Mouse (Mus musculus): ENCODE data around the gene Anapc15-ps.

The Anapc15-ps gene

DNA sequence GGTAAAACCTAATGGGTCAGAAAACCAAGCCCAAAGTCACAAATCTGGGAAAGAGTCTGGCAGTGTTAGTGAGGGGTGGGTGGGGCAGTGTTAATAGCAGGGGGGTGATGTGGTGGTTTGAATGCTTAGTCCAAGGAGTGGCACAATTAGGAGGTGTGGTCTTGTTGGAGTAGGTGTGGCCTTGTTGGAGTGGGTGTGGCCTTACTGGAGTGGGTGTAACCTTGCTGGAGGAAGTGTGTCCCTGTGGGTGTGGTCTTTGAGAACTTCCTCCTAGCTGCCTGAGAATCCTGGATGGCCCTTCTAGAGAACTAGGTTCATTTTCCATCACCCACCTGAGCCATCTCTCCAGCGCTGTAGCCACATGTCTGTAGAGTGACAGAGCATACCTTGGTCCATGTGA is 16.6 kb upstream of the Anapc15-ps start:
- DNase-seq = no peak

DNA sequence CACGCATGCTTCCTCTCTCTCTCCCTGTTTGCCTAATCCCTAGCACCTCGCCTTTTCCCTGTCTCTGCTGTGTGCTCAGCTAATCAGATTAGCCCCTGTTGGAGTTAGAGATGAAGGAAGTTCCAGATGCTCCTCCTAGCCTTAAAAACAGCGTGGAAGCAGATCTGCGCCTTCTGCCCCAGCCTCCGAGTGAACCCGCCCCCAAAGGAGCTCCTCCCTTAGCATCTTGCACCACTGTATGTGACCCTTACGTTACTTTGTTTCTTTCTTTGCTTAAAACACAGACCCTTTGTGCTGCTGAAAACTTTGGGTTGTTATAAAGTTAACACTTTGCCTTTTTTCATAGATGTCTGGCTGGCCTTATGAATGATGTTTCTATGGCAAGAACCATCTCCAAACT is 15.8 kb upstream of the Anapc15-ps start:
- DNase-seq = no peak

DNA sequence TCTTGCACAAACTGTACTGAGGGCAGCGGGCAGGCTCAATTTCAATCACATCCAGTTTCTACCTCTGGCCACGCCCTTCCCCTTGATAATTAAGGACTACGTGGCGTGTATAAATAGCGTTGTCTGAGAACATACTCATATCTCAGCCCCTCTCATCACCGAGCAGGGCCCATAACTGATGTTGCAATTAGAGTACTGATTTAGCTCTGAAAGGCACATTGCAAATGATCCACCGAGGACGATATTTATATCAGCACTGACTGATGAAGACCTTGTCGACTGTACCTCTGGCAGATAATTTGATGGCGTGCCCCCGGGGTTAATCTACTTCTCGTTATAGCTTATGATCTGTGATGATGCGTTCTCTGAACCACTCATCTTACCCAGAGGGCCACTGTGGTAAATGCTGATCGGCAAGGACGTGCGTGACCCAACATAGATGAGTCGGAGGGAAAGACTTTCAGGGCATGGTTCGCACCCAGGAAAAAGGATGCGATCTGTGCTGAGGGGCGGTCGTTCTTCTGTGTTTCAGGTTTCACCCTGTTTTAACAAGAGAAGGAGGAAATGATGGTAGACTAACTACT is 14.4 kb upstream of the Anapc15-ps start:
- no peak for DNase-seq

DNA sequence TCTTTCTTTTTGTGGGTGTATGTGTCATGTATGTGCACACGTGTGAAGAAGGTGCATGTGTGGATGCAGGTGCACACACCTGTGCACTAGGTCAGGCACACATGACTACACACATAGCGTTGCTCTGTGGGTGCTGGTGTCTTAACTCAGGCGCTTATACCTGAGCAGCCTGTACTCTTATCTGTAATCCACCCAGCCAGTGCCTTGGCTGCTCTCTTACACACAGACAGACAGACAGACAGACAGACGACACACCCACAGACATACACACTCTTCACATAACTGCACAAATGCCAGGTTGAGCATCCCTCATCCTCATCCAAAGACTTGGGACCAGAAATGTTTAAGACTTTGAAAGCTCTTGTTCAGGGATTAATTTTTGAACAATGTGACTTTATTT is 12.8 kb upstream of the Anapc15-ps start:
- DNase-seq = no peak

DNA sequence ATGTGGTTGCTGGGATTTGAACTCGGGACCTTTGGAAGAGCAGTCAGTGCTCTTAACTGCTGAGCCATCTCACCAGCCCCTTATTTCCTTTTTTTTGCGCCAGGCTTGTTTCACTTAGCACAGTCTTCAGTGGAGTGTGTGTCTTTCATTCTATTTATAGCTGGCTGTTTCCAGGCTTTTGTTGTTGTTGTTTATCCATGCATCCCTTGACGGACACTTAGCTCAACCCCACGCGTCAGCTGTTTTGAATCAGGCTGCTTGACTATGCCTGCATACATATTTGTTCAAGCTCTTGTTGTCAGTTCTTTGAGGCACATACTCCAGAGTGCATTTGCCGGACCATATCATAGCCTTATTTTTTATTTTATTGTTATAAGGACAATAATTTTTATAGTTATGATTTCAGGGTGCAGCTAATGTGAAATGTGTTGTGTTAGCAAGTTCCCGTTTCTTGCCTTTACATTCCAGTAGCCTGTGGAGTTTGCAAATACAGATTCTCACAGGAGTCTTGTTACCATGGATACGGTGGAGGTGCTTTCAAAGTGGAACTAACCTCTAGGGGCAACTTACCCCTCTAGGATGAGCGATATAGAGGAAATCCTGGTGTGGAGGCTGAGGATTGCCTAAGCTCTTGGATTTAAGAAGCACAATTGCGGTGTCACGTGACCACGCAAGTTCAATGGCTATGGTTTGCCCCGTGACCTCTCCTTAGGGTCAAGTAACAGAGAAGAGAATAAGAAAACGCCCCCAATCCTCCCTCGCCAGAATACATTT is 11.7 kb upstream of the Anapc15-ps start:
- DNase-seq = no peak

DNA sequence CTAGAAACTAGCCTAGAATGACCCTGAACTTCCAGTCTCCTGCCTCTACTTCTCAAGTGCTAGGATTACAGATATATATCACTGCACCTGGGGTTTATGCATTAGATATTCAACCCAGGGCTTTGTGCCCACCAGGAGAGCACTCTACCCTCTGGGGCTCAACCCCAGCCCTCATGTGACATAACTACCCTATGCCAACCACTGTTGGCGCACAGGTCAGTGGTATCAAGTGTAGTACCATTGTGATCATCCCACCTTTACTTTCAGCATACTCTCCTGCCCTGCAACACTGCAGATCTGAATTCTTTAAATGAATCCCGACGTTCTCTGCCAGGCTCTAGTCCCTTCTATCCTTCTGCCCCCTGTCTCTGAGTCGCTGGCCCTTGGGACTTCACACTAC is 11.0 kb upstream of the Anapc15-ps start:
- no peak for DNase-seq

DNA sequence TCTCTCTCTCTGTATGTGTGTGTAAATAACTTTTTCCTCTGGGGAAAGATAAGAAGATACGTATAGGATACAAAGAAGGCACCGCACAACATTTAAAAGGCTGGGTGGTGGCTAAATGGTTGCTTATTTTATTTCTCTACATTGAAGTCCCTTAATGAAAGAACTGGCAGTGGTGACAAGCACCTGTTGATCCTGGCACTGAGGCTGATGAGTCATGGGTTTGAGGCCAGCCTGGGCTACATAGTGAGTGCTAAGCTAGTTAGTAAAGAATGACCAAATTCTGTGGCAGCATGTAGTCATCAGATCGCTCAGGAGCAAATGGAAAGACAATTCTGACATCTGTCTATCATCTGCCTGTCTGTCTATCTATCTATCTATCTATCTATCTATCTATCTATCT is 10.5 kb upstream of the Anapc15-ps start:
- no peak for DNase-seq

DNA sequence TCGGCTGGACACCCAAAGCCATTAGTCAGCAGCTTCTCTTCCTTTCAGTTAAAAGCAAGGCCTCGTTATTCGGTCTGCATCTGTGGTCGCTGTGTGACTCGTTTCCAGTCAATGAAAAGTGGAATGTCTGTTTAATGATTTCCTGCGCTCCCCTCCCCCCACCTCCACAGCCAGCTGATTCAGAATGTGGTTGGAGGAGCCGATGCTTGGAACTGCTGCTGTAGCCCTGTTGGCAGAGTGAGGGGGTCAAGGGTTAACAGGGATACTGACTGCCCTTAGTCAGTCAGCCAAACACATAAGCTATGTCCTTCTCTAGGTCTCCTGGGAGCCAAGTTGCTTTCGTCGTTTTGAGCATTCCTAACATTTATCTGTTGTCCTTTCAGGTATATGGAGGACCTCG is 9.7 kb upstream of the Anapc15-ps start:
- DNase-seq = no peak

DNA sequence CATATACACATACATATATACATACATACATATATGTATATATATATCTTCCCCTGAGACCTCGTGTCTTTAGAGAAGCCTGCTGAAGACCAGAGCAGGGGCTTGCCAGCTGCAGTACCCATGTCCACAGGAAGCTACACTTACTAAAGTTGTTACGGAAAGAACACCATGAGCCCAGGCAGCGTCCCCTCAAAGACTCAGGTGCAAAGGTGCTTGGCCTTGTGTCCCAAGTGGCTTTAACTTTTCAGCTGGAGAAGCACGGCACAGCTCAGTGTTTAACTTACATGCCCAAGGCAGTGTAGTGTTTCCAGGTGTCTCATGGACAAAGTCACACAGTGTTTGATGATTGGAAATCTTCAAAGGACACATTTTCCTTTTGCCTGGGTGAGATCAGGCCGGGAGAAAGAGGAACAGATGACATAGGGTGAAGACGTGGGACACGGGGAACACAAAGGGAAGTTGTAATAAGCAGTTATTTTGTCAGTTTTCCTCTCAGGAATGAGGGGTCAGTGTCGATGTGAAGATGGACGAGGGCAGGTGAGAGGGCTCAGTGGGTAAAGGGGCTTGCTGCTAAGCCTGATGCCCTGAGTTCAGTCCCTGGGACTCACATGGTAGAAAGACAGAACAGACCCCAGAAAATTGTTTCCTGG is 9.0 kb upstream of the Anapc15-ps start:
- no peak for DNase-seq

DNA sequence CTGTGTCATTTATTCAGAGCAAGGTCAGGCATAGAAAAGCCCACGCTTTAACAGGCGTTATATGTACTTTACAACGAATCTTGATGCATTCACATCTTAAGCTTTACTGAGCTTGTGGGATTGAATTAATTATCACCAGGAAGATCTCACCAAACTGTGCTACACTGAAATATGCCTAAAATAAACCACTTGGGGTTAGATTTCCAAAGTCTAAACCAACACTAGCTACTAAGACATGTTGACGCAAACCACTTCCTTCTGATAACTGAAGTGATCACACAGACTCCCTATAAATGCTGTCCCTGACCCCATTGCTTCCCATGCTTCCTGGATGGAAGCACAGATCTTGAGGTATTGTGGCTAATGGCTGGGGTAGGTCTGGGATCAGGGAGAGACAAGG is 8.2 kb upstream of the Anapc15-ps start:
- no peak for DNase-seq

DNA sequence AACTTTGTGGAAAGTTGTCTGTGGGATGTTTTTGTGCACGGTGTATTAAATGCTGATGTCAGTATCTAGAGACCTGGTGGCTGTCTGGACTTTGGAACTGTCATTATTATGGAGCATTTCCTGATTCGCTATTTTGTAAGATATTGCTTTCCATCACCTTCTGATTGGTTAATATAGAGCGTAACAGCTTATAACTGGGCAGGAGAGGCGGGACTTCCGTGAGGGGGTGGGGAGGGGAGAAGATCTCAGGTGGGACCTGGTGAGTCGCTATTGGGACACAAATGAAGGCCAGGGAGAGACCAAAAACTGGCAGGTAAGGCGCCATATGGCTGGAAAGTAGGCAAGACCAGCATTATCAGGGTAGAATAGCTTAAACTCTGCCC is 7.8 kb upstream of the Anapc15-ps start:
- DNase-seq = peak in 1 of 2 experiments; percentile 17

DNA sequence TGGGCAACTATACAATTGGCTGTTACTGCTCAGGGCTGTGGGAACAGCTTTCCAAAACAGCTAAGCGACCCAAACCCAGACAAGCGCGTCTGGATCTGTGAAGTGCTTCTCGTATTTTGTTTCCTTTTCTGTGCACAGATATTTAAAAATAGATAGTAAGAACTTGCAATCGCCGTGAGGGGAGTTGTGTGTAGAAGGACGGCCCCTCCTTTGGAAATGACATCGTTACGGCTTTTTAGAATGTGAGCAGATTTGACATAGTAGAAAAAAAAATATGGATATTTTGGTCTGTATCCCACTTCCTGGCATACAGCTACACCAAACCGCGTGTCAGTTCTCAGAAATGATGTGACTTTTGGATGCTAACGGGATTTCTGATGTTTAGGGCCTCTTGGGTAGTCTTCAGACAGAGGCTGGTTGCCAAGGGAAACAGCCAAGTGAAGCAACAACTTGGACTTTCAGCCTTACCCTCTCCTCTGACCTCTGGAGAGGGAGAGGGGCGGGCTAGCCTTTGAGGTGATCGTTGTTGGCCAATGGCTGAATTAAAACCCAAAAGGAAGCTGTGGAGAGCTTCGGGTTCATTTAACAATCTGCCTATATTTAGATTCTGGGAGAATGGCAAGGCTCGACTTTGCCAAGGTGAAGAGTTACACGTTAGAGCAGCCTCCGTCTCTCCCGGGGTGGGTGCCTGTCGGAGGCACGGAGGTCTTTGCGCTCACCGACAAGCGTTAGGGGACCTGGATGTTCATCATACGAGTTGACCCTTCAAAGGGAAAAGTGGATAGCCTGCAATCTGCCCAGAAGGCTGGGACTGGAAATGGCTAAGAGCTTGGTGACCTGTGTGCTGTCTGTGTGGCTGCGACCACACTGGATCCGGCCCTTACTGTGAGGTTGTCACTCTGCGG is 7.2 kb upstream of the Anapc15-ps start:
- DNase-seq = peak; percentile 27 to 32

DNA sequence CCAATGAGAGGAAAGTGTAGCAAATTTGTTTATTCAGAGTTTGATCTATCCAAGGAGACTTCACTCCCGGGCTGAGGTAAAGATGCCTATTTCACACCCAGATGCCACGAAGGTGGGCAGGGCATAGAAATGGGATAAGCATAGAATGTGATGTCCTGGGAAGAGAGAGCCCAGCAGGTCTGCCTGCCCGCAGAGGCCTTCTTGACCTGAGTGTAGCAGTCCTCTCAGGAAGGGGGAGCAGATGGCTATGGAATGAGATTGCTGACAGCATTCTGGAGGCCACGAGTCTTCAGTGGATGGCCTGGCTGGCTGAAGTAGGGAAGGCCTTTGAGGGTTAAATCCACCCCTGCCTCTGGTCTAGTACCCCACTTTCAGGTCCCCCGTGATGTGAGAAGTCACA is 5.9 kb upstream of the Anapc15-ps start:
- peak in 1 of 2 experiments; percentile 12 for DNase-seq

DNA sequence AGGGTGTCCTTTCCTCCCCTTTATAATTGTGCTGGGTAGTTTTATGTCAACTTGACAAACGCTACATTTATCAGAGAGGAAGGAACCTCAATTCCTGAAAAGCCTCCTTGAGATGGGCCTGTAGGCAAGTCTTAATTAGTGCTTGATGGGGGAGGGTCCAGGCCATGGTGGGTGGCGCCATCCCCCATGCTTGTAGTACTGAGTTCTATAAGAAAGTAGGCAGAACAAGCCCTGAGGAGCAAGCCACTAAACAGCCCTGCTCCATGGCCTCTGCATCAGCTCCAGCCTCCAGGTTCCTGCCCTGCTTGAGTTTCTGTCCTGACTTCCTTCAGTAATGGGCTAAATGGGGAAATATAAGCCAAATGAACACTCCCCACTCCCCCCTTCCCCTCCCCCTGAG is 5.4 kb upstream of the Anapc15-ps start:
- peak in 1 of 2 experiments; percentile 10 for DNase-seq

DNA sequence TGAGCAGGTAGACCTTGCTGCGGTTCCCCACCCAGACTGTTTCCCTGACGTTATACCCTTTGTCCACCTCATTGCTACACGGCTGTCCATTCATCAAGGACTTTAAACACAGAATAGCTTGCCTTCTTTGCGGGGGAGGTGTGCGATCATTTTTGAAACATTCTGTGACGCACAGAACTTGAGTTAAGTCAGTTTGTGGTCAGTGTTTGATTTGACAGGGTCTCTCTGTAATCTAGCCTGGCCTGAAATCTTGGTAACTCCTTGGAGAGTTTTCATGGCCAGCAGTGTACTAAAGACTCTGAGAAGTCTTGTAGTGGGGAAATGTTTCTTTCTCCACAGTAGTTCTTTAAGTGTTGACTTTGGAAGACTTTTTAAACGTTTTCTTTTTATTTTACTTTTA is 5.0 kb upstream of the Anapc15-ps start:
- peak in 1 of 2 experiments; percentile 9 for DNase-seq

DNA sequence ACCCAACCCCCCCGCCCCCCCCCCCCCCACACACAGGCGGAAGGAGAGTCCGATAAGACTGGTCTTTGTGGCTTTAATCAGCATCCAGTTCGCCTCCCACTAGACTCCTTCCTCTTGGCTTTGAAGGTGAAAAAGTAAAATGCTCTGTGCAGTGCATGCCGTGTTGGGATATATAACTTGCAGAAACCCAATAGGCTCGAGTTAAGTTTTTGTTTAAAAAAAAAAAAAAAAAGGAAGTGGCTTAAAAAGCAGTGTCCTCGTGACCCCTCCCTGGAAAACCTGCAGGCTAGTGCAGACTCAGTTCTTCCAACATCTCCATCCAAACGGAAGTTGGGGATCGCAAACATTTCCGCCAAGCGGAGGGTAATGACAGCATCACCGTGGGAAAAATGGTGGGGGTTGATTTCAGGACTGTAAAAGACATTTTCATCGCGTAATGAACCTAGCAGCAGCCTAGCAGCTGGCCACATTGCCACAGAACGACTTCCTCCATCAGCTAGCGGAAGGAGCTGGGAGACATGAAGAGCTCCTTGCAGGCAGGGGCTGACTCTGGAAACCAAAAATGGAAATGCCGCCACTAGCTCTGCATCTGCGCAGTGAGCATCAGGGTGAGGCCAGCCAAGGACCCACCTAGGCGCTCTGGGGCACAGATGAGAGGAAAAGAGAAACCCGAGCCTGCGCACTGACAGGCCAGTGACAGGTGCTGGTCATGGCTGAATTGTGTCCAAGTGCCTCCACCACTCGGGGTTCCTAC is 4.3 kb upstream of the Anapc15-ps start:
- peak; percentile 69 to 71 for DNase-seq

DNA sequence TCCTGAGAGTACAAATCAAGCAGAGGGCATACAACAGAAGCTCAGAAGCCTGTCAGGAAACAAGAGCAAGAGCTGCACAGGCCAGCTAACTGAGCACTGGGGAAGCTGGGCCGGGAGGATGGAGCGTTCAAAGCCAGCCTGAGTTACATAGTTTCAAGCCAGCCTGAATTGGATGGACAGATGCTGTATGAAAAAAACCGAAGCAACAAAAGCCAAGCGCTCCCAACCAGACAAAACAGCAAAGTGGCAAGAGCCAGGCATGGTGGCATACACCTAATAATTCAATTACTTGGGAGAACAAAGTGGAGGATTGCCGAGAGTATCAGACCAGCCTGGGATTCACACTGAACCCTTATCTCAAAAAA is 3.7 kb upstream of the Anapc15-ps start:
- peak in 1 of 2 experiments; percentile 6 for DNase-seq

DNA sequence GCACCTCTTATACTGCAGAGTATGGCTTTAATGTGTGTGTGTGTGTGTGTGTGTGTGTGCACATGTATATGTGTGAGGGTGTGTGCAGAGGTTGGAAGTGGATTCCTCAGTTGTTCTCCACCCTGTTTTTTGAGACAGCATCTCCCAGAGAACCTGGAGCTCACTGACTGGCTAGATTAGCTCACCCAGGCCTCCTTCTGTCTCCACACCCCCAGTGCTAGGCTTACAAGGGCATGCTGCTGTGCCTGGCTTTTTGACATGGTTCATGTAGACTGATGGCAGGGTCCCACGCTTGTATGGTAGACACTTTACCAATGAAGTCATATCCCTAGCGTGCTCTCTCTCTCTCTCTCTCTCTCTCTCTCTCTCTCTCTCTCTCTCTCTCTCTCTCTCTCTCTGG is 3.1 kb upstream of the Anapc15-ps start:
- DNase-seq = peak in 1 of 2 experiments; percentile 7

DNA sequence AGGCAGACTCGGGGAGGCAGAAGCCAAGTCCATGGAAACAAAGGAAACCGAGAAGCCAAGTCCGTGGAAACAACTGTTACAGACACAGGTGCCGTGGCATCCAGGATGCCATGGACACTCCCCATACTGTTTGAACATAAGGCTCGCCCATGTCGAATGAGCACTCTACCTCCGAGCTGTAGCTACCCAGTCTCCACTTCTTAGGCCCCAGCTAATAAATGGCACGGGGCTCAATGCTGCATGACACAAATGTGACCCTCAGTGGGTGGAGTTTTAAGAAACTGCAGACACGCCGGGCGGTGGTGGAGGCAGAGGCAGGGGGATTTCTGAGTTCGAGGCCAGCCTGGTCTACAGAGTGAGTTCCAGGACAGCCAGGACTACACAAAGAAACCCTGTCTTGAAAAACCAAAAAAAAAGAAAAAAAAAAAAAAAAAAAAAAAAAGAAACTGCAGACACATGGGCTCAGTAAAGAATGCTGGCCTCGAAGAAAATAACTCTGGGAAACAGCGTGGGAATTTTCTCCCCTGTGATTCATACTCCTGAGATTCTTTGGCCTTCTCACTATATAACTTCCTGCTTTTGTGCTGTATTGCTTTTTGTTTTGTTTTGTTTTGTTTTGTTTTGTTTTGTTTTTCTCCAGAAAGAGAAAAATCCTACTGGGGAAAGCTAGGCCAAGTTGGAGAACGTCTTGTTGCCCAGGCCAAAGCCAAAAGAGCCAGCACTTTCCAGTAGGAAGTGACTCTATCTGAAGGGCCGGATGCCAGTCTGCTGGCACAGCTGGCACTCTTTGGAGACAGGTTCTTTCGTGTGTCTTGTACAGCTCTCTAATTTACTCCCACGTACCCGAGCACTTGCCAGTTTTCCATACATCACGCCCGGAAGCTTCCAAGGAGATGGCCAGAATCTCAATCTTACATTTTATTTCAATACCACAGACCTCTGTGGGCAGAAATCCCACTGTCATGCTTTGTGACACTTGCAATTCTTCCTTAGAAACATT is 2.2 kb downstream of the Anapc15-ps start:
- no peak for DNase-seq

DNA sequence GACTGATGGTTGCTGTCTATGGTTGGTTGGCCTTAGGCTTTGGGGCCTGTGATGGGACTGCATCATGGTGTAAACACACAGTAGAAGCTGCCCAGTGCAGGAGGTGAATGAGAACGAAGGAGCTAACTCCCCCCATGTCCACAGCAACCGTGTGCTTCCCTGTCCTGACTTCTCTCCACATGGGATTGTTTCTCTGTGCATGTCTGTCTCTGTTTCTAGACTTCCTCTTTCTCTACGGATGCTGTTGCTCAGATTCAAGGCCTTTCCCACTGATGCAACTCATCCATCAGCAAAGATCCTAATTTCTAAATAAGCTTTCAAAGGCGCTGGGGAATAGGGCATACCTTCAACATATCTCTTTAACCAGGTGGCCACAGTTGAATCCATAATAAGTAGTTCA is 3.4 kb downstream of the Anapc15-ps start:
- DNase-seq = no peak

DNA sequence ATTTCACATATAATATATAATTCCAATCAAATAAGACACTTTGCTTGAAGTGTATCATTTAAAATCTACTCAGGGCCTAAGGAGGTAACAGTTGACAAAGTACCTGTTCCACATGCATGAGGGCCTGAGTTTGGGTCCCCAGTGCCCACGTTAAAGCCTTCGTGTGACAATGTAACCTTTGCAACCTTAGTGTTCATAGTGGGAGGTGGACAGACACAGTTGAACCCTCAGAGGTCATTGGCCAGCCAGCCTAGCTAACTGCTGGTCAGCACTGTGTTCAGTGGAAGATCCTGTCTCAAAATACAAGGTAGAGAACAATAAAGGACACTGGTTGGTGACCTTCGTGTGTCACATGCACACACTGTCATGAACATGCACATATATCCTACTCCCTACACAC is 4.2 kb downstream of the Anapc15-ps start:
- no peak for DNase-seq

Measured in lung, postnatal 4 days (tissue).